Mouse (Mus musculus) CH12.LX (cell line): ENCODE data around the gene Klrd1. TPM values are rescaled to one million over a fixed set of nuclear protein-coding genes. Genes with fewer than 3 reads are reported as not detected.
A peak's percentile ranks its signal among the peaks of the same experiment; 100 is the strongest.

Experiments
- DNase-seq: peaks from one replicate; pipeline ENCODE4 v3.0.0-alpha.2; 2013; ENCODE audit errors: extremely low read depth
- H3K27ac ChIP-seq: 2 replicates; pipeline ENCODE4 v1.5.1; 2012; ENCODE audit warnings: low read depth, mild to moderate bottlenecking, control low read depth, moderate library complexity; ENCODE audit not compliant: insufficient read depth
- H3K27me3 ChIP-seq: replicated peaks from 2 replicates; pipeline ENCODE3; 2012; ENCODE audit warnings: inconsistent platforms
- H3K36me3 ChIP-seq, 2 experiments: replicated peaks in 1 of 2; 2 replicates each; pipeline versions ENCODE3 to v1.6.1; 2012; ENCODE audit warnings: inconsistent platforms in 1 of 2, low read length in 1 of 2, mild to moderate bottlenecking in 1 of 2, mixed read lengths in 1 of 2, moderate library complexity in 1 of 2; ENCODE audit not compliant: control insufficient read depth in 1 of 2, insufficient read depth in 1 of 2
- H3K4me1 ChIP-seq, 2 experiments: 2 replicates each; pipeline ENCODE4 v1.6.1; 2012; ENCODE audit warnings: inconsistent platforms in 1 of 2, moderate library complexity in 1 of 2; ENCODE audit not compliant: insufficient read depth in 2 of 2, control insufficient read depth in 1 of 2
- H3K4me2 ChIP-seq: 2 replicates; pipeline ENCODE4 v1.6.1; 2012; ENCODE audit warnings: low read depth, mild to moderate bottlenecking, control low read depth; ENCODE audit not compliant: poor library complexity, insufficient read depth, severe bottlenecking
- H3K4me3 ChIP-seq, 3 experiments: fragments of 150-350 bp in 1 of 3; sonication (generic) in 1 of 3; replicated peaks in 1 of 3; 2 replicates each; pipeline versions ENCODE3 to v1.5.1; 2011 to 2012; ENCODE audit warnings: low read depth in 2 of 3, low read length in 2 of 3, mild to moderate bottlenecking in 2 of 3, moderate library complexity in 2 of 3, control low read depth in 1 of 3, improper control_type of control experiment in 1 of 3, inconsistent platforms in 1 of 3, mixed read lengths in 1 of 3; ENCODE audit not compliant: poor library complexity in 1 of 3
- H3K79me2 ChIP-seq: replicated peaks from 2 replicates; pipeline ENCODE4 v1.6.1; 2012; ENCODE audit warnings: mild to moderate bottlenecking, moderate library complexity; ENCODE audit not compliant: control insufficient read depth, poor library complexity, insufficient read depth, severe bottlenecking; ENCODE audit errors: extremely low read depth
- H3K9ac ChIP-seq: 2 replicates; pipeline ENCODE4 v1.6.1; 2012; ENCODE audit warnings: low read depth, mild to moderate bottlenecking, control low read depth, moderate library complexity; ENCODE audit not compliant: insufficient read depth
- H3K9me3 ChIP-seq: replicated peaks from 2 replicates; pipeline ENCODE3; 2012; ENCODE audit warnings: low read length, inconsistent platforms, mixed read lengths
- BHLHE40 ChIP-seq: IDR thresholded peaks from 2 replicates; pipeline ENCODE4 v1.6.1; 2011; ENCODE audit warnings: mild to moderate bottlenecking, low read depth, low read length, improper control_type of control experiment
- E2F4 ChIP-seq: IDR thresholded peaks from 2 replicates; pipeline ENCODE4 v1.6.1; 2011; ENCODE audit warnings: low read depth, low read length, improper control_type of control experiment; ENCODE audit not compliant: insufficient replicate concordance
- ELF1 ChIP-seq: IDR thresholded peaks from 2 replicates; pipeline ENCODE4 v1.6.1; 2014; ENCODE audit warnings: low read depth, mild to moderate bottlenecking, inconsistent platforms, low read length, improper control_type of control experiment
- IRF4 ChIP-seq: IDR thresholded peaks from 2 replicates; pipeline ENCODE4 v1.6.1; 2014; ENCODE audit warnings: low read depth, mild to moderate bottlenecking, inconsistent platforms, low read length, improper control_type of control experiment
- JUN ChIP-seq: IDR thresholded peaks from 2 replicates; pipeline ENCODE4 v1.6.1; 2011; ENCODE audit warnings: low read depth, mild to moderate bottlenecking, low read length, improper control_type of control experiment, moderate library complexity; ENCODE audit not compliant: insufficient read depth
- MAX ChIP-seq: IDR thresholded peaks from 2 replicates; pipeline ENCODE4 v1.6.1; 2011; ENCODE audit warnings: low read length, improper control_type of control experiment
- MEF2A ChIP-seq: IDR thresholded peaks from 2 replicates; pipeline ENCODE4 v1.6.1; 2014; ENCODE audit warnings: low read depth, mild to moderate bottlenecking, inconsistent platforms, low read length, improper control_type of control experiment, borderline replicate concordance
- NELFE ChIP-seq: IDR thresholded peaks from 2 replicates; pipeline ENCODE4 v1.6.1; 2011; ENCODE audit warnings: low read depth, low read length, improper control_type of control experiment
- NRF1 ChIP-seq: IDR thresholded peaks from 2 replicates; pipeline ENCODE4 v1.6.1; 2014; ENCODE audit warnings: low read depth, mild to moderate bottlenecking, inconsistent platforms, low read length, improper control_type of control experiment, moderate library complexity
- RCOR1 ChIP-seq: conservative IDR thresholded peaks from 2 replicates; pipeline ENCODE4 v1.6.1; 2012; ENCODE audit warnings: low read depth, mild to moderate bottlenecking, inconsistent platforms, low read length, improper control_type of control experiment
- SMC3 ChIP-seq: IDR thresholded peaks from 2 replicates; pipeline ENCODE4 v1.6.1; 2011; ENCODE audit warnings: low read depth, low read length, improper control_type of control experiment
- TBP ChIP-seq: conservative IDR thresholded peaks from 2 replicates; pipeline ENCODE4 v1.6.1; 2011; ENCODE audit warnings: low read depth, low read length, improper control_type of control experiment
- TCF12 ChIP-seq: IDR thresholded peaks from 2 replicates; pipeline ENCODE4 v1.6.1; 2014; ENCODE audit warnings: low read depth, mild to moderate bottlenecking, inconsistent platforms, low read length, improper control_type of control experiment
- USF1 ChIP-seq: IDR thresholded peaks from 2 replicates; pipeline ENCODE4 v1.6.1; 2014; ENCODE audit warnings: low read depth, mild to moderate bottlenecking, inconsistent platforms, low read length, improper control_type of control experiment
- ZC3H11A ChIP-seq: IDR thresholded peaks from 2 replicates; pipeline ENCODE4 v1.6.1; 2012; ENCODE audit warnings: low read depth, mild to moderate bottlenecking, inconsistent platforms, low read length, improper control_type of control experiment
- ZKSCAN1 ChIP-seq: IDR thresholded peaks from 2 replicates; pipeline ENCODE4 v1.6.1; 2012; ENCODE audit warnings: low read depth, inconsistent platforms, low read length, improper control_type of control experiment, borderline replicate concordance
- ZNF384 ChIP-seq: IDR thresholded peaks from 2 replicates; pipeline ENCODE4 v1.6.1; 2012; ENCODE audit warnings: low read depth, low read length, improper control_type of control experiment, inconsistent platforms
- dilution Hi-C: fragments of 300-500 bp; cut with MboI; formaldehyde crosslinking; loops from 2 replicates; pipeline ENCODE4 v1.14.3; 2020; ENCODE audit warnings: low sequenced_read_pairs; ENCODE audit not compliant: extremely low pct_unique_long_range_greater_than_20kb, extremely low pct_ligation_motif_present
- in situ Hi-C: fragments of 300-500 bp; cut with MboI; formaldehyde crosslinking; loops from 3 replicates; pipeline ENCODE4 v1.14.3; 2019; ENCODE audit warnings: low sequenced_read_pairs, low pct_ligation_motif_present, low pct_unique_long_range_greater_than_20kb, mixed read lengths
- polyA plus RNA-seq: library from polyadenylated mRNA; unstranded; fragments of >175 nt; gene quantifications from 2 replicates; pipeline ENCODE4 v1.2.1, GENCODE M21; 2012; ENCODE audit warnings: low read depth; ENCODE audit not compliant: insufficient read length
- total RNA-seq, 2 experiments: library from RNA; depleted of rRNA; stranded (reverse); fragments of 300-350 nt in 1 of 2; fragments of >200 nt in 1 of 2; gene quantifications; 2 replicates each; pipeline ENCODE4 v1.2.3; 2012 to 2014

The Klrd1 gene
- total RNA-seq (2012; rRNA removed) (not detected in 2 replicates), total RNA-seq (2014; rRNA removed) (0.49 TPM in 1 of 2 replicates, not detected in the other), polyA plus RNA-seq (not detected in 2 replicates)

GRCm38 (mm10) chr6:129591508-129591907 is at the start of gene Klrd1:
Gene Klrd1, plus strand, starts transcription at chr6:129591782.
- DNase-seq: peak; percentile 21
- TF ChIP-seq TBP: 0 out of 2 replicates have a peak, but pooled peaks have one; percentile 24
- TF ChIP-seq JUN: no peak
- H3K4me1 ChIP-seq: peaks cover 0 to 4% of the 10 kb centered on the region in 2 experiments; a peak in 1 of 4 replicates
- H3K79me2 ChIP-seq: no peaks in the 10 kb centered on the region
- H3K9me3 ChIP-seq: no peaks in the 10 kb centered on the region
- peak within 1 kb of the TSS; percentile 29; the same call in 1 of the 2 replicates for H3K4me2 ChIP-seq
- H3K4me3 ChIP-seq: no peak within 1 kb of the TSS
- H3K9ac ChIP-seq: no peak within 1 kb of the TSS
- H3K27ac ChIP-seq: no peak within 1 kb of the TSS
- no peaks in the 10 kb centered on the region for H3K36me3 ChIP-seq
- no peaks in the 10 kb centered on the region for H3K27me3 ChIP-seq
- in situ Hi-C loops: loop anchor here (25.0 kb wide), 1 partner anchor 1771 kb away; the partner anchor contains the start of gene Styk1
- dilution Hi-C loops: no loop called here

- H3K4me3 ChIP-seq: no peak overlapping the region
- in situ Hi-C loops (loop anchor here (25.0 kb wide), 1 partner anchor 280 kb away; no protein-coding TSS in a partner anchor), dilution Hi-C loops (no loop called here)
- no peak for DNase-seq
- H3K9ac ChIP-seq: no peak overlapping the region
- H3K4me2 ChIP-seq: no peak overlapping the region
- H3K4me1 ChIP-seq: peaks cover 0 to 23% of the 10 kb centered on the region in 2 experiments; a peak in 1 of 4 replicates
- H3K79me2 ChIP-seq: no peaks in the 10 kb centered on the region
- no peak overlapping the region for H3K27ac ChIP-seq
- H3K9me3 ChIP-seq: no peaks in the 10 kb centered on the region
- no peak for TF ChIP-seq RCOR1
- no peak for TF ChIP-seq NELFE
- peaks cover 43 to 67% of the 10 kb centered on the region in 2 experiments for H3K36me3 ChIP-seq
- H3K27me3 ChIP-seq: no peaks in the 10 kb centered on the region
These were observed 49.7 kb upstream of the Klrd1 start for GRCm38 (mm10) chr6:129541931-129542330.

- no peak for TF ChIP-seq ZC3H11A
- TF ChIP-seq USF1: no peak
- no peak for TF ChIP-seq MEF2A
- TF ChIP-seq TBP: no peak
- no peak for TF ChIP-seq ZKSCAN1
- TF ChIP-seq NRF1: no peak
- TF ChIP-seq SMC3: no peak
- TF ChIP-seq MAX: no peak
- TF ChIP-seq ZNF384: no peak
- no peak for TF ChIP-seq IRF4
- TF ChIP-seq TCF12: no peak
- TF ChIP-seq BHLHE40: no peak
- no peak for TF ChIP-seq E2F4
- TF ChIP-seq ELF1: no peak
- H3K27me3 ChIP-seq: no peaks in the 10 kb centered on the region
- in situ Hi-C loops: loop anchor here (25.0 kb wide), 1 partner anchor 280 kb away; no protein-coding TSS in a partner anchor
- no peak overlapping the region for H3K9ac ChIP-seq
- peaks cover 0 to 19% of the 10 kb centered on the region in 2 experiments; a peak in 1 of 4 replicates for H3K4me1 ChIP-seq
- no peak overlapping the region for H3K4me2 ChIP-seq
- dilution Hi-C loops: no loop called here
- H3K79me2 ChIP-seq: no peaks in the 10 kb centered on the region
- H3K36me3 ChIP-seq: peaks cover 38 to 61% of the 10 kb centered on the region in 2 experiments
- no peak for DNase-seq
- H3K9me3 ChIP-seq: no peaks in the 10 kb centered on the region
- H3K27ac ChIP-seq: no peak overlapping the region
- no peak overlapping the region for H3K4me3 ChIP-seq
These were observed 49.0 kb upstream of the Klrd1 start for GRCm38 (mm10) chr6:129542540-129542939.
